Mouse (Mus musculus) kidney, adult 11 months (tissue): ENCODE measurements around the gene Sox15.

Experiments used
- DNase-seq: peaks from one replicate; pipeline ENCODE4 v3.0.0; 2022

The Sox15 gene

GRCm38 (mm10) chr11:69703814-69704612, 48.9 kb downstream of the Sox15 start:
- no peak for DNase-seq

- no peak for DNase-seq
These were observed 49.5 kb downstream of the Sox15 start for GRCm38 (mm10) chr11:69704613-69705010.
